Mouse (Mus musculus) c-Kit-negative CD71-positive TER-119-positive erythroid progenitor cells, embryonic 14.5 days (primary cell): ENCODE data around the gene Magohb.
A peak's percentile ranks its signal among the peaks of the same experiment; 100 is the strongest.
"Not testable (repeated sequence)": the region's sequence is repeated elsewhere in the genome, so short reads cannot be mapped to it uniquely, and the experiment has no call there.

ENCODE experiments used
- DNase-seq: peaks from one replicate; pipeline ENCODE4 v3.0.0-alpha.2; 2013; ENCODE audit warnings: low read depth, low spot score

The Magohb gene

GRCm38 (mm10) chr6:131292991-131293788, at the start of gene Magohb:
Magohb (minus strand) TSS chr6:131293244.
- DNase-seq: peak; percentile 72

DNA sequence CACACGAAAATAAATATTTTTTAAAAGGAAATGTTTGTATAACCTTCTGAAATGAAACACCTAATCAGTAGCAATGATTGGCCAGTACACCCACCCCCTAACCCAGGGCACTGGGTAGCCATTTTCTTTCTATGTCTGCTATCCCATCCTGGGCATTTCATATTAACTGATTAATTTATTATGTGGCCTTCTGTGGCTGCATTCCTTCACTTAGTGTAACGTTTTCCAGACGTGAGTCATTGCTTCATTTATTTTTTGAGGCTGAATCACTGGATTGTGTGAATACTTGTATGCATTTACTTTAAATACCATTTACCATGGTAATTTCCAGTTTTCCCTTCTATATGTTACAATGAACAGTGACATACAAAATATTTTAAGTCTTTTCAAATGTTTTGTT, 47.0 kb upstream of the Magohb start:
- DNase-seq: no peak

DNA sequence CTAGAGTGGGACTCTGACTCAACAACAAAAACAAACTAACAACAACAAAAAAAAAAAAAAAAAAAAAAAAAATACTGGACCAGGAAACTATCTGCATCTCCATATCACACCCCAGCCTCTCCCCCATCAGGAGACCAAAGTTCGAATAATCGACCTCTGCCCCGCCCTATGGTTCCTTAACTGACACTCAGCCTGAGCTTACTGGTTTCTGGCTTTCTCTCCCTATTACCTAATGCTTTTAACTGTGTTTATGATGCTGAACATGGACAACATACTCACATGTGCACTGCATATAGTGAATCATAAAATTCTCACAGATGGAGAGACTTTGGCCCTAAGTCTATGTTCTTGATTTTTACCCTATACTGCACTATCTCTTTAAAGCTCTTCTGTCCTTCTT, 46.3 kb upstream of the Magohb start:
- no peak for DNase-seq

GRCm38 (mm10) chr6:131338787-131339186, 45.7 kb upstream of the Magohb start:
- no peak for DNase-seq

- no peak for DNase-seq
Measured at GRCm38 (mm10) chr6:131327076-131327475, 34.0 kb upstream of the Magohb start.

DNA sequence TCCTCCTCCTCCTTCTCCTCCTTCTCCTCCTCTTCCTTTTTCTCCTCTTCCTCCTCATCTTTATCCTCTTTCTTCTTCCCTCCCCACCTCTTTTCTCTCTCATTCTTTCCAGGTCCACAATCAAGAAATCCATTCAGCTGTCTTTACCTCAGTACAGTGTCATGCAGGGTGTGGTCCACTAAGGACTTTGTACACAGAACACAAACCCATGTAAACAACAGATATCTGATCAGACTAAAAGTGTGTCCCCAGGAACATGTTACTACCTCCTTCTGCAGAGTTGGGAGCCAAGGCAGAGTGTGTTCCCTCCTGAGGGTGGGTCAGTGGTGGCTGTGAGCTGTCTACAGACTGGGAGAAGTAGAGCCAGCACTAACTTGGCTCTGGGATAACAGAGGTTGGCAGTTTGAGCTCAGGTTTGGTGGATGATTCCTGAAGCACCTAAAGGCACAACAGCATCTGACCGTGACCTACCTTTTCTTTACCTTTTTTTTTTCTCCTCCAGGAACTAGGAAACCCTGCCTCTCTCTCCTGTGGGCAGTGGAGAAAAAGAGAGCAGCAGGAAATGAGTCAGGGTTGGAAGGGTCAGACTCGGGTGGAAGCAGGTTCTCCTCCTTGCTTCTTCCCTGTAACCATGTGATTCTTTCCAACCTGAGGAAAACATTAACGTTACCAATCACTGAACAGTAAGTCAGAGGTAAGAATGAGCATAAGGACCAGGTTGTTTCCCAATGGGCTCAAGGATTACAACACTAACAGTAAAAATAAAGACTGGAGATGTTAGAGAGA, 29.0 kb upstream of the Magohb start:
- no peak for DNase-seq

DNA sequence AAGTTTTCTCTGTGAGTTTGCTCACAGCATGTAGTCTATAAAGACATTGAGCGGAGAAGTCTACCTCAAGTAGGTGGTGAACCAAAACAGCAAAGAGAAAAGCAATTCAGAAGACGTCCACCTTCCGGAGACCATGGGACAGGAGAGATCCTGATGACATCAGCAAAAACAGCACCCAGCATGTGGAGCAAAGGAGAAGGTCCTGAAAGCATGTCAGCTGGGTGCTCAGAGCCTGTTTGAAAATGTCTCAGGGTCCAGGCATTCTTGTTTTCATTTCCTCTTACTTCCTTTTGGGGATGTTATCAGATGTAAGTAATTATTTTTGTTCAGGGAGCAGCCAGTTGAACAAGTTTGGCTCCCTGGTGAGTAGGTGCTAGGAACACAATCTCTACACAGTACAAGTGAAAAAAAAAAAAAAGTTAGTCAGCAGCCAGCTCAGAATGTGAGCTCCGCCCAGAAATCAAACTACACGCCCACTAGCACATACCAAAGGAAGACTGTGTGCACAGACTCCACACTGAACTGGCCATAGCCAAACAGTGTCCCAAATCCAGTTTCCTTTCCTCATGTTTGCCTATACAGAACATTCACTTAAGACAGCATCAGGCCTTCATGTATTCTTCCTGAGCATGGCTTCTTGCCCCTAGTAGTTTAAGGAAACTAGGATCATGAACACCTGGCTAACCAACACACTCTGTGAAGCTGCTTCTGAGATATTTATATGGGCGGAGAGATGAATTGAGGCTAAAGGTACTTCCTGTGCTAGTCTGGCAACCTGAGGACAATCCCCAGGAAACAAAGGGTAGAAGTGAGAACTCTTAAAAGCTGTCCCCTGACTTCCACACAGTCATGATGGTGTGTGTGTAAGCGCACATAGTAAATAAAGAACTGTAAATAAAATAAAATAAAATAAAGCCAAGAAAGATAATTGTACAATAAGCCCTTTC, 23.4 kb upstream of the Magohb start:
- DNase-seq: no peak

DNA sequence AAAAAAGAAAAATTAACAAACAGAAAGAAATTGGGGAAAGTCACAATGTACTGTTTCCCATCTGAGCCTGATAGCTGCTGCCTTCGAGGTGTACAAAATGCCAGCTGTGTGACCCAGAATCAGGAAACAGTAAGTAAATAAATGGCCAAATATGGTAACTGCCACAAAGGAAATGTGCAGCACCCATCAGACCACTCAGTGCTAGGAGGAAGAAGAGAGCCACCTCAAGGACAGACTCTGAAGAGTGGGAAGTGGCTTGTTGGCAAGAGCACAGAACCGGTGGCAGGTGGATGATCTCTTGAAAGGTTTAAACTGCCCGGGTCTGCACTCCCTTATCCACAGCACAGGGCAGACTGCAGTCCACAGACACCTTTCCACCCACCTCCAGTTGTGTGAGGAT, 15.0 kb upstream of the Magohb start:
- no peak for DNase-seq

- no peak for DNase-seq
Measured at GRCm38 (mm10) chr6:131304776-131305175, 11.7 kb upstream of the Magohb start.

DNA sequence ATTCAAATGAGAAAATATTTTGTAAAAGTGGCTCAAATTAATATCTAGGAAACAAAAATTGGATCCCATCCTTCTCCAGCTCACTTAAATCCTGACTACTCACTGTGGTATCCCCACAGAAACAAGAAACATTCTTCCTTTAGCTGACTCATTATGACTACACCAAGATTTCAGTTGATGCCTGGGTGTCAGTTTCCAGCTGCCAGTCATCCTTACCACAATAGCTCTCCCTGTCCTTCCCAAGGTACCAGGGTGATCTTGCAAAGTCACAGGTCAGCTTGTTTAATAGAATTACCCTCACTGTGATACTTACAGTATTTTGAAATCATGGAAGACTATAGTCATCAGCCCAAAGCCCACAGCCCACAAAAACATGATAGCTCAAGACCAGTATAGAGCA, 5.5 kb upstream of the Magohb start:
- no peak for DNase-seq

GRCm38 (mm10) chr6:131294435-131295112, 1.5 kb upstream of the Magohb start:
- DNase-seq: no peak

- DNase-seq: no peak
Measured at GRCm38 (mm10) chr6:131293916-131294315, 872 bp upstream of the Magohb start.

DNA sequence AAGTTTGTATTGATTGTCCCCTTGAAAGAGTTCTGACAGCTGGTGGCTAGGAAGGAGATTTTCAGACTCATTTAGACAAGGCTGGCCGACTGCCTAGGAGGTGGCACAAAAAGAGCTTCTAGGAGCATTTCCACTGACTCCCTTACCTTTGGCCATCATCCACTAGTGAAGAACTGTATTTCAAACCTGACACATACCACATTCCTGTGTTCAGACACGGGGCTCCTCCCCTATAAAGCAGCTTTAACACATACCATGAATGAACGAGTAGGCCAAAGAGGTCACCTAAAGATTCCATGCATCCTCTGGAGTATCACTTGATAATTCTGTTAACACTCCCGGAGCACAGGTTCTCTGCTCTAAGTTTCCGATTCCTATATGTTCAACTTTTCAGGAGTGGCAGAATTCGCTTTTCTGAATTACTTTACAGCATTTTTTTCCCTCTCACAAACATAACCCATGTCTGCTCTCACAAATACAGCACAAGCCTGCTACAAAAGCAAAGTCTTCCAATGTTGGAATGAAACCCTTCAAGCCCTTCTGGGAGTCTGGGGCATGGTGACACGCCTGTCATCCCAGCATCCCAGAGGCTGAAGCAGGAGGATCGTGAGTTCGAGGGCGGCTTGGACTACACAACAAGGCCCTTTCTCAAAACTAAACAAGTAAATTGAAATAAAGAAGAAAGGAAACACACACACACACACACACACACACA, 611 bp downstream of the Magohb start:
- no peak for DNase-seq

- DNase-seq: no peak
Measured at GRCm38 (mm10) chr6:131290430-131290829, 2.6 kb downstream of the Magohb start.

GRCm38 (mm10) chr6:131278160-131278559, 14.9 kb downstream of the Magohb start:
- not testable (repeated sequence) for DNase-seq

- no peak for DNase-seq
Measured at GRCm38 (mm10) chr6:131276659-131277058, 16.4 kb downstream of the Magohb start.

- DNase-seq: no peak
Measured at GRCm38 (mm10) chr6:131272311-131272710, 20.7 kb downstream of the Magohb start.

- DNase-seq: no peak
Measured at GRCm38 (mm10) chr6:131270312-131270711, 22.7 kb downstream of the Magohb start.

DNA sequence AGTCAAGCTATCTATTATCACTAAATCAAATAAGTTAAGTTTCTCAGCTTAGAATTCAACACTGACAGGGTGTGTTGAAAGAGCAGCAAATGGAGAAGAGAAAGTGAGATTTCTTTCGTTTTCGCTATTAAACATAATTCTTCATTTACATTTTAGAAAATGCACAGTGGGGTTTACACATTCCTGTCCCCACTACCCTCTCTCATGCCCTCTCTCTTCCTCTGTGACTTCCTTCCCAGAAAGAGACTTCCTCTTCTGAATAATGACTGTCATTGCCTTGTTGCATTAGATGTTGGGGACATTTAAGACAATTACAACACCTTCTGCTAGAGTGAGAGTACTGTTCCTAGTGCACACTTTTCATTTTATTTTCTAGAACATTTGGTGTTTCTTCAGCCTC, 23.4 kb downstream of the Magohb start:
- no peak for DNase-seq

DNA sequence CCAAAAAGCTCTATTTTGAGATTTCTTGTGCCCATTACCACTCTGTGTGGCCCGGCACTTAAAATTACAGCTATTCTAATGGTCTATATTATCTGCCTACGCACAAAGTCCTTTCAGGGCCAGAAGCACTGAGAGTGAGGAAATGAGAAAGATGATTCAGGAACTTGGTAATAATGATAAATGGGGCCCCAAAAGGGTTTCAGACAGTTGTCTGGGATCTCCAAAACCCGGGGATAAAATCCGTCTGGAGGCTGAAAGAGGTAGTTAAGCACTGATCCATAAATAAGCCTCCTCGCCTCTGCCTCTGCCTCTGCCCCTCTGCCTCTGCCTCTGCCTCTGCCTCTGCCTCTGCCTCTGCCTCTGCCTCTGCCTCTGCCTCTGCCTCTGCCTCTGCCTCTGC, 28.9 kb downstream of the Magohb start:
- DNase-seq: no peak

- no peak for DNase-seq
Measured at GRCm38 (mm10) chr6:131262778-131263177, 30.3 kb downstream of the Magohb start.
